Mouse (Mus musculus) intestine, embryonic 14.5 days (tissue): ENCODE results near the gene Cstb. TPM values are rescaled to one million over a fixed set of nuclear protein-coding genes. Genes with fewer than 3 reads are reported as not detected.

Experiments
- ATAC-seq: fragments of 200-750 bp; cut with Nextera tagmentation; replicated peaks from 2 replicates; pipeline ENCODE4 v1.8.0; 2017; ENCODE audit warnings: low read depth, moderate number of reproducible peaks, moderate TSS enrichment, moderate library complexity; ENCODE audit not compliant: low FRiP score, low TSS enrichment
- DNase-seq: peaks from one replicate; pipeline ENCODE4 v3.0.0-alpha.2; 2018; ENCODE audit warnings: low spot score
- H3K27ac ChIP-seq: fragments of 300-500 bp; sonication (generic); 2 replicates; pipeline ENCODE4 v1.5.1; 2014; ENCODE audit warnings: low read depth, mild to moderate bottlenecking, control low read depth
- H3K27me3 ChIP-seq: fragments of 300-500 bp; sonication (generic); replicated peaks from 2 replicates; pipeline ENCODE4 v1.6.1; 2014; ENCODE audit warnings: low read length, control low read depth; ENCODE audit not compliant: control insufficient read depth, insufficient read depth
- H3K36me3 ChIP-seq: fragments of 300-500 bp; sonication (generic); 2 replicates; pipeline ENCODE4 v1.6.1; 2014; ENCODE audit warnings: low read length, control low read depth; ENCODE audit not compliant: control insufficient read depth, insufficient read depth
- H3K4me1 ChIP-seq: fragments of 300-500 bp; sonication (generic); replicated peaks from 2 replicates; pipeline ENCODE4 v1.6.1; 2014; ENCODE audit warnings: low read length, control low read depth, mixed read lengths; ENCODE audit not compliant: control insufficient read depth, insufficient read depth
- H3K4me2 ChIP-seq: fragments of 300-500 bp; sonication (generic); 2 replicates; pipeline ENCODE4 v1.6.1; 2014; ENCODE audit warnings: low read length
- H3K4me3 ChIP-seq: fragments of 300-500 bp; sonication (generic); 2 replicates; pipeline ENCODE4 v1.5.1; 2014; ENCODE audit warnings: low read depth, low read length, control low read depth, mixed read lengths
- H3K9ac ChIP-seq: fragments of 300-500 bp; sonication (generic); 2 replicates; pipeline ENCODE4 v1.6.1; 2014; ENCODE audit warnings: mild to moderate bottlenecking, low read length
- H3K9me3 ChIP-seq: fragments of 300-500 bp; sonication (generic); 2 replicates; pipeline ENCODE4 v1.6.1; 2016; ENCODE audit warnings: low read length, control low read depth; ENCODE audit not compliant: control insufficient read depth
- WGBS: fragments of 180-500 bp; shearing (Covaris S2); extraction: QIAGEN DNeasy Blood & Tissue Kit; methylation state at CpG from one replicate; pipeline ENCODE4 v1.1.7; 2014; 5-methylcytosine and 5-hydroxymethylcytosine counted together
- polyA plus RNA-seq: library from polyadenylated mRNA; unstranded; fragments of >200 nt; fragmentation: Nextera tagmentation; extraction: Ambion mirVana; gene quantifications from 2 replicates; pipeline ENCODE4 v1.2.1, GENCODE M21; 2014

Cstb gene
- 258 and 265 TPM in 2 replicates for polyA plus RNA-seq

- Histone ChIP-seq H3K4me2 (peak within 1 kb of the TSS; percentile 83), H3K4me1 (0 out of 2 replicates have a peak, but pooled peaks cover 4% of the 10 kb centered on the region), H3K4me3 (peak within 1 kb of the TSS; percentile 77), H3K27ac (peak within 1 kb of the TSS; percentile 47), H3K36me3 (peaks cover 19% of the 10 kb centered on the region), H3K9me3 (no peaks in the 10 kb centered on the region), H3K9ac (peak within 1 kb of the TSS; percentile 86), H3K27me3 (no peaks in the 10 kb centered on the region)
- peak; percentile 90 for ATAC-seq
- peak; percentile 94 for DNase-seq
- 1% methylated on average over 40 of the region's 40 CpGs for WGBS
These were observed at the start of gene Cstb for GRCm38 (mm10) chr10:78425181-78426041. Gene Cstb (plus strand): TSS chr10:78425669.

DNA sequence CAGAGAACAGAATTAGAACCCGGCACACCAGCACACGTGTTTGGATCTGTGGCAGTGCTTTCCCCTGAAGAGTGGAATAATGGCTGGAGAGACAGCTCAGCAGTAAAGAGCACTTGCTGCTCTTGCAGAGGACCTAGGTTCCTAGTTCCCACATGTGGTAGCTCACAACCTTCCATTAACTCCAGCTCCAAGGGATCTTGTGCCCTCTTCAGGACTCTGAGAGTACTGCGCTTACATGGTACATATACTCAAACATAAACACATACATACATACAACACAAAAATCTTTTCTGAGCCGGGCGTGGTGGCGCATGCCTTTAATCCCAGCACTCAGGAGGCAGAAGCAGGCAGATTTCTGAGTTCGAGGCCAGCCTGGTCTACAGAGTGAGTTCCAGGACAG, 47.0 kb upstream of the Cstb start:
- no peak overlapping the region for H3K9ac ChIP-seq
- no peaks in the 10 kb centered on the region for H3K36me3 ChIP-seq
- H3K4me1 ChIP-seq = no peaks in the 10 kb centered on the region
- 95% methylated on average over 7 of the region's 7 CpGs for WGBS
- H3K9me3 ChIP-seq = no peaks in the 10 kb centered on the region
- no peak overlapping the region for H3K4me2 ChIP-seq
- no peak overlapping the region for H3K27ac ChIP-seq
- ATAC-seq (no peak), DNase-seq (no peak)
- no peak overlapping the region for H3K4me3 ChIP-seq
- no peaks in the 10 kb centered on the region for H3K27me3 ChIP-seq

GRCm38 (mm10) chr10:78383567-78383966, 41.9 kb upstream of the Cstb start:
- no peaks in the 10 kb centered on the region for H3K27me3 ChIP-seq
- no peaks in the 10 kb centered on the region for H3K9me3 ChIP-seq
- H3K4me3 ChIP-seq = no peak overlapping the region
- H3K4me2 ChIP-seq = no peak overlapping the region
- DNase-seq (no peak), ATAC-seq (no peak)
- H3K27ac ChIP-seq = no peak overlapping the region
- H3K4me1 ChIP-seq = no peaks in the 10 kb centered on the region
- 79% methylated on average over 3 of the region's 3 CpGs for WGBS
- H3K36me3 ChIP-seq = no peaks in the 10 kb centered on the region
- no peak overlapping the region for H3K9ac ChIP-seq

DNA sequence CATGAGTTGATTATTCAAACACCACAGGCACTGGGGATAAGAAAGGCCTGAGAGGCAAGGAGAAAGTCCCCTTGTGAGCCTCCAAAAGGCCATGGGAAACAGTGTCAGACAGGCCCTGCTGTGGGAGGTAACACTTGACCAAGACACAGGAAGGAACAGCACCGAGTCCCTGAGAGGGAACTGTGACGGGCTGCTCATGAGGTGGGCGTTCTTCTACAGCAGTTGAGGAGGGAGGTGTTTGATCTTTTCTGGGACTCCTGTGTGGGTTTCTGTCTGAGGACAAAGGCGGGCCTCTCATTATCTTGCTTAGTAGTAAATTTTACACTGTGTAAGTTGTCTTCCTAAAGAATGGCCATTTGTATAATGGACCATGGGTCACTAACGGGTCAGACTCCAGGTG, 39.9 kb upstream of the Cstb start:
- Histone ChIP-seq H3K27ac (no peak overlapping the region), H3K36me3 (no peaks in the 10 kb centered on the region), H3K4me3 (no peak overlapping the region), H3K4me1 (no peaks in the 10 kb centered on the region), H3K9me3 (no peaks in the 10 kb centered on the region), H3K4me2 (no peak overlapping the region), H3K27me3 (peaks cover 2% of the 10 kb centered on the region; the same call in 1 of the 2 replicates), H3K9ac (no peak overlapping the region)
- no peak for ATAC-seq
- DNase-seq = no peak
- WGBS = 68% methylated on average over 5 of the region's 5 CpGs

- WGBS = 65% methylated on average over 20 of the region's 20 CpGs
- Histone ChIP-seq H3K4me1 (no peaks in the 10 kb centered on the region), H3K36me3 (no peaks in the 10 kb centered on the region), H3K27me3 (peaks cover 23% of the 10 kb centered on the region), H3K9ac (no peak overlapping the region), H3K9me3 (no peaks in the 10 kb centered on the region), H3K27ac (no peak overlapping the region), H3K4me3 (no peak overlapping the region), H3K4me2 (no peak overlapping the region)
- DNase-seq = no peak
- no peak for ATAC-seq
These were observed 37.1 kb upstream of the Cstb start for GRCm38 (mm10) chr10:78388216-78388980.

GRCm38 (mm10) chr10:78390982-78391470, 34.4 kb upstream of the Cstb start:
- Histone ChIP-seq H3K4me1 (no peaks in the 10 kb centered on the region), H3K9ac (no peak overlapping the region), H3K9me3 (no peaks in the 10 kb centered on the region), H3K27me3 (peaks cover 23% of the 10 kb centered on the region), H3K4me2 (no peak overlapping the region), H3K4me3 (no peak overlapping the region), H3K36me3 (no peaks in the 10 kb centered on the region), H3K27ac (no peak overlapping the region)
- DNase-seq = no peak
- whole genome bisulfite sequencing = 20% methylated on average over 4 of the region's 4 CpGs
- no peak for ATAC-seq

DNA sequence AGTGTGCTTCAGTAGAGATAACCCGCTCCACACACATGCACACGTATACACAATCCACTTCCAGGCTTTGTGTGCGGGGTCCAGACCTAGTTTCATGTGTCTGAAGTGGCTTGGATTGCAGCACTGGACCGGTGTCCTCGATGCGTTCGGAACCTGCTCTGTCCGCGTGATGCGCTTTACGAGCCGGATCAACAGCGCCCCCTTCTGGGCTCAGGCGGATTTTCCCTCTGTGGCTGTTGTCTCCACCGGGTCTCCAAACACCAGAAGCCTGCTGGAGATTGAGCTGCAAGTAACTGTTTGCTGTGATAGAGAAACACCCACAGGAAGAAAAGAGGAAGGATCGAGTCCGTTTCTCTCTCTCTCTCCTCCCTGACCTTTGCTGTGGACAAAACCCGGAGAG, 33.4 kb upstream of the Cstb start:
- DNase-seq (peak; percentile 89), ATAC-seq (peak; percentile 38; the same call in 1 of the 2 replicates)
- H3K36me3 ChIP-seq = no peaks in the 10 kb centered on the region
- H3K9ac ChIP-seq = no peak overlapping the region
- H3K4me1 ChIP-seq = no peaks in the 10 kb centered on the region
- H3K9me3 ChIP-seq = no peaks in the 10 kb centered on the region
- peaks cover 23% of the 10 kb centered on the region for H3K27me3 ChIP-seq
- H3K4me2 ChIP-seq = peak overlapping the region; percentile 28; the same call in 1 of the 2 replicates
- H3K4me3 ChIP-seq = no peak overlapping the region
- H3K27ac ChIP-seq = no peak overlapping the region
- WGBS = 3% methylated on average over 18 of the region's 18 CpGs

DNA sequence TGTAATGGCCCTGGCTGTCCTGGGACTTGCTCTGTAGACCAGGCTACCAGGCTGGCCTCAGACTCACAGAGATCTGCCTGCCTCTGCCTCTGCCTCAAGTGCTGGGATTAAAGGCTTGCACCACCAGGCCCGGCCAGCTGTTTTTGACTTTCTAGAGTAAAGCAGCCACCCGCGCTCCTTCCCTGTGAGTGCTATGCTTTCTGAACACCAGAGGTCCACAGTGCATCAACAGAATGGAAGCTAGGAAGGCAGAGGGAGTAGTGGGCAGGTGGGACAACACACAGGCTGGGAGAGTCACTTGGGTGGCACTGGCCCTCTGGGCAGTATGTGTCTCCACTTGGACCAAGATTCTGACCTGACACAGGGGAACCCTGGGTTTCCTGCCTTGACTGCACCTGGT, 30.1 kb upstream of the Cstb start:
- Histone ChIP-seq H3K4me3 (no peak overlapping the region), H3K36me3 (peaks cover 9% of the 10 kb centered on the region), H3K9ac (no peak overlapping the region), H3K27ac (no peak overlapping the region), H3K9me3 (no peaks in the 10 kb centered on the region), H3K4me1 (no peaks in the 10 kb centered on the region), H3K27me3 (peaks cover 23% of the 10 kb centered on the region), H3K4me2 (no peak overlapping the region)
- DNase-seq (no peak), ATAC-seq (no peak)
- 81% methylated on average over 3 of the region's 3 CpGs for WGBS
